Mouse (Mus musculus): ENCODE measurements around the gene Cyp3a57. TPM values are rescaled to one million over a fixed set of nuclear protein-coding genes. Genes with fewer than 3 reads are reported as not detected.
"Not testable (repeated sequence)": the region's sequence is repeated elsewhere in the genome, so short reads cannot be mapped to it uniquely, and the experiment has no call there.

Gene Cyp3a57
- polyA plus RNA-seq (2015; fragmentation: Nextera tagmentation; extraction: Ambion mirVana): not detected in 2 replicates

DNA sequence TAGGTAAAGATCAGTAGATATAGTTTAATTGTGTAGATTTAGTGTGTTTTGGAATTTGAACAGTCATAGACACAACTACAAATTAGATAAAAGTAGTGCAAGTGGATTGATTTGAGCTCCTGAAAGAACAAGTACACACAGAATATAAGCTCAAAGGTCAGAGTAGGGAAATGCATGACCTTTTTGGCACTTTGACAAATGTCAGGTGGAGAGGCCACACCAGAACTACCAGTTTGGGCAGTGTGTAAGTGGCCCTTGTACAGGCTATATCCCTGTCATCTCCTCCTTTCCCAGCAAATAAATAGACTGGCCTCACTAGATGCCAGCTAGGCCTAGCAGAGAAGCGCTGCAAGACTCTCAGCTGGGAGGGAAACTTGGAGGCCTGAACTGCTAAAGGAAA, at the start of gene Cyp3a57:
Gene Cyp3a57 (plus strand): TSS at position 339 of the 400 bp plus-strand sequence.
- Histone ChIP-seq H3K27ac (no peak within 1 kb of the TSS), H3K9ac (no peak within 1 kb of the TSS), H3K4me1 (replicated peaks) (no peaks in the 10 kb centered on the region), H3K36me3 (no peaks in the 10 kb centered on the region), H3K4me3 (replicated peaks) (no peak within 1 kb of the TSS), H3K4me2 (replicated peaks) (no peak within 1 kb of the TSS), H3K9me3 (no peaks in the 10 kb centered on the region), H3K27me3 (replicated peaks) (no peaks in the 10 kb centered on the region)
- WGBS: 83% methylated on average over 1 of the region's 1 CpGs
- no peak for ATAC-seq

DNA sequence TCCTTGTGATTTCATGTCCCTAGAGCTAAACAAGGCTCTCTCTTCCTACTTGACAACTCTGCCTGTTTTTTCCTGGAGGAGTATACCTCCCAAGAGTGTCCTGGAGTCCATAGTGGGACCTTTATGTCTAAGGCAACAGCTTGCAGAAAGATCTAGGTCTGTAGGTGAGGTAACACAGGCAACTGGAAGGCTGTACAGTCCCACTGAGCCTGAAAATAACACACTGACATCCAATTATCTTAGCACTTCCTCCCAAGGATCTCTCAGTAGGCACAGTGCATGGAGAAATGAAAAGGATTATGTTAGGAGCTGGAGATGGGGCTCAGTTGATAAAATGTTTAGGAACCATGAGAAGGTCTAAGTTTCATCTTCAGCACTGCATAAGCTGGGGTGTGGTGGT, 44.6 kb upstream of the Cyp3a57 start:
- Histone ChIP-seq H3K4me1 (replicated peaks) (no peaks in the 10 kb centered on the region), H3K9ac (no peak overlapping the region), H3K36me3 (no peaks in the 10 kb centered on the region), H3K27me3 (replicated peaks) (no peaks in the 10 kb centered on the region), H3K4me3 (replicated peaks) (no peak overlapping the region), H3K4me2 (replicated peaks) (no peak overlapping the region), H3K27ac (no peak overlapping the region), H3K9me3 (no peaks in the 10 kb centered on the region)
- ATAC-seq: no peak

- H3K4me3 ChIP-seq (replicated peaks); H3K9ac ChIP-seq; H3K27me3 ChIP-seq (replicated peaks); H3K36me3 ChIP-seq; H3K27ac ChIP-seq; H3K4me1 ChIP-seq (replicated peaks); H3K9me3 ChIP-seq; ATAC-seq; H3K4me2 ChIP-seq (replicated peaks): not testable (repeated sequence)
- WGBS: 69% methylated on average over 4 of the region's 4 CpGs
Observed at GRCm38 (mm10) chr5:145301796-145302195, 43.3 kb upstream of the Cyp3a57 start.

- Histone ChIP-seq H3K27ac (no peak overlapping the region), H3K4me3 (replicated peaks) (no peak overlapping the region), H3K9ac (no peak overlapping the region), H3K9me3 (no peaks in the 10 kb centered on the region), H3K27me3 (replicated peaks) (no peaks in the 10 kb centered on the region), H3K4me1 (replicated peaks) (no peaks in the 10 kb centered on the region), H3K36me3 (no peaks in the 10 kb centered on the region), H3K4me2 (replicated peaks) (no peak overlapping the region)
- no peak for ATAC-seq
- WGBS: 70% methylated on average over 1 of the region's 1 CpGs
Observed at GRCm38 (mm10) chr5:145302424-145302823, 42.7 kb upstream of the Cyp3a57 start.

- H3K36me3 ChIP-seq; H3K4me2 ChIP-seq (replicated peaks); H3K9me3 ChIP-seq; H3K9ac ChIP-seq; H3K4me1 ChIP-seq (replicated peaks); H3K4me3 ChIP-seq (replicated peaks); H3K27me3 ChIP-seq (replicated peaks); ATAC-seq; H3K27ac ChIP-seq: not testable (repeated sequence)
- WGBS: 89% methylated on average over 4 of the region's 4 CpGs
Observed at GRCm38 (mm10) chr5:145306953-145307352, 38.1 kb upstream of the Cyp3a57 start.

- H3K9me3 ChIP-seq; H3K4me1 ChIP-seq (replicated peaks); ATAC-seq; H3K9ac ChIP-seq; H3K36me3 ChIP-seq; H3K27ac ChIP-seq; H3K4me2 ChIP-seq (replicated peaks); H3K4me3 ChIP-seq (replicated peaks); H3K27me3 ChIP-seq (replicated peaks): not testable (repeated sequence)
- 89% methylated on average over 3 of the region's 3 CpGs for WGBS
Observed at GRCm38 (mm10) chr5:145307811-145308210, 37.3 kb upstream of the Cyp3a57 start.

- Histone ChIP-seq H3K27ac (no peak overlapping the region), H3K4me2 (replicated peaks) (no peak overlapping the region), H3K4me3 (replicated peaks) (no peak overlapping the region), H3K9ac (no peak overlapping the region), H3K36me3 (no peaks in the 10 kb centered on the region), H3K4me1 (replicated peaks) (no peaks in the 10 kb centered on the region), H3K9me3 (no peaks in the 10 kb centered on the region), H3K27me3 (replicated peaks) (no peaks in the 10 kb centered on the region)
- no peak for ATAC-seq
Observed at GRCm38 (mm10) chr5:145313845-145314244, 31.2 kb upstream of the Cyp3a57 start.

DNA sequence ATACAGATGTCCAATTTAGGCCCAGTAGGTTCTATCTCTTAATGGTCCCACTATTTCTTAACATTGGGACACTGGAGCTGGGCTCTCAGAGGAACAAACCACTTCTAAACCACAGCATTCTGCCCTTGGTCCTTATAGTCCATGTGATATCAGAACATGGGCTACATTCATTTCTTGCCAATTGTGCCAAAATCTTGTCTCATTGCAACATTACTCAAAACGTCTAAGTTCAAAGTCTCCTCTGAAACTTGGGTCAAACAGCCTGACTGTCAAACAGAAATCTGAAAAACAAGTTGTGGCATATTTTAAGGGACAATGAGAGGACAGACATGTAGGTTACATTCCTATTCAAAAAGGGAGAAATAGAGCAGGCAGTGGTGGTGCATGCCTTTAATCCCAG, 27.9 kb upstream of the Cyp3a57 start:
- Histone ChIP-seq H3K4me1 (replicated peaks) (no peaks in the 10 kb centered on the region), H3K4me3 (replicated peaks) (no peak overlapping the region), H3K9me3 (peaks cover 2% of the 10 kb centered on the region; the same call in 1 of the 2 replicates), H3K27me3 (replicated peaks) (no peaks in the 10 kb centered on the region), H3K36me3 (no peaks in the 10 kb centered on the region), H3K4me2 (replicated peaks) (no peak overlapping the region), H3K9ac (no peak overlapping the region), H3K27ac (no peak overlapping the region)
- ATAC-seq: no peak
- 80% methylated on average over 1 of the region's 1 CpGs for WGBS

DNA sequence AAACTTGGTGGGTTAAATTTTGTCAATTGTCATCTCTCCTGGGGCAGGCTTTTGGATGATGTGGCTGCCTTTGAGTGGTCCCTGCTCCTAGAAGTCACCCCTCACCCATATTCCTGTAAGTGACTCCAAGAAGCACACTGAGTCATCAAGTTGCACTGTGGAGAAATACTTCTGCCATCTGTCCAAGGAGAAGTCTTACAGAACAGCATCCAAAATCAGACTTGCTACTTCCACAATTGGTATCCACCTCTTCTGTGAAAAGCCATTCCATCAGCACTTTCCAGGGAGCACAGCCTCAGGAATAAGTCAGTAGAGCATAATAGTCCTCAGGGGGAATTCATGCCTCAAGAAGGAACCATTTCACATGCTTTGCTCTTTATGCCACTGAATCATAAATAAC, 6.3 kb upstream of the Cyp3a57 start:
- H3K27me3 ChIP-seq (replicated peaks); H3K4me2 ChIP-seq (replicated peaks); ATAC-seq; H3K27ac ChIP-seq; H3K36me3 ChIP-seq; H3K9ac ChIP-seq; H3K4me3 ChIP-seq (replicated peaks); H3K9me3 ChIP-seq; H3K4me1 ChIP-seq (replicated peaks): not testable (repeated sequence)

GRCm38 (mm10) chr5:145349697-145350096, 4.6 kb downstream of the Cyp3a57 start:
- no peak overlapping the region for H3K4me2 ChIP-seq (replicated peaks)
- no peaks in the 10 kb centered on the region for H3K4me1 ChIP-seq (replicated peaks)
- H3K9me3 ChIP-seq: no peaks in the 10 kb centered on the region
- no peaks in the 10 kb centered on the region for H3K27me3 ChIP-seq (replicated peaks)
- H3K36me3 ChIP-seq: no peaks in the 10 kb centered on the region
- H3K4me3 ChIP-seq (replicated peaks): no peak overlapping the region
- no peak overlapping the region for H3K9ac ChIP-seq
- H3K27ac ChIP-seq: no peak overlapping the region
- ATAC-seq: no peak

GRCm38 (mm10) chr5:145353081-145353480, 8.0 kb downstream of the Cyp3a57 start:
- no peaks in the 10 kb centered on the region for H3K36me3 ChIP-seq
- H3K9ac ChIP-seq: no peak overlapping the region
- 80% methylated on average over 1 of the region's 1 CpGs for WGBS
- no peak for ATAC-seq
- H3K9me3 ChIP-seq: no peaks in the 10 kb centered on the region
- H3K27ac ChIP-seq: no peak overlapping the region
- H3K4me3 ChIP-seq (replicated peaks): no peak overlapping the region
- no peaks in the 10 kb centered on the region for H3K4me1 ChIP-seq (replicated peaks)
- no peak overlapping the region for H3K4me2 ChIP-seq (replicated peaks)
- H3K27me3 ChIP-seq (replicated peaks): no peaks in the 10 kb centered on the region

DNA sequence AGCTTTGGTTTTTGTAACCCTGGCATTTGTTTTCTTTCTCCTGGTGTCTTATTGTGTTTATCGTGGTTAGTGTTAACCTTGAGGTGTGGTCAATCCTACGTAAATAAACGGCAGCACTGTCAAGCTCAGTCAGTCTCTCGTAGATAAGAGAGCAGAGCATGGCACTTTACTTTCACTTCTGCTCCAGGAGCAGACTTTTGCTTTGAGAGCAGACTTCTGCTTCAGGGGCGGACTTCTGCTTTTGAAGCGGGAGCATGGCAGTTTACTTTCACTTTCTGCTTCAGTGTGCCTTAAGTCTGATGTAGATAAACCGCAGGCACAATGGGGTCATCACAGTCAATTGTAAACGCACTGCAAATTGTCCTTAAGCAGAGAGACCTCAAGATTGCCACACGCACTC, 70.3 kb downstream of the Cyp3a57 start:
- H3K4me2 ChIP-seq (replicated peaks); H3K27me3 ChIP-seq (replicated peaks); H3K36me3 ChIP-seq; H3K27ac ChIP-seq; ATAC-seq; H3K9me3 ChIP-seq; H3K4me3 ChIP-seq (replicated peaks); H3K9ac ChIP-seq; H3K4me1 ChIP-seq (replicated peaks): not testable (repeated sequence)
- WGBS: 88% methylated on average over 9 of the region's 9 CpGs

- 70% methylated on average over 1 of the region's 1 CpGs for WGBS
- no peaks in the 10 kb centered on the region for H3K9me3 ChIP-seq
- no peaks in the 10 kb centered on the region for H3K36me3 ChIP-seq
- no peak overlapping the region for H3K4me2 ChIP-seq (replicated peaks)
- H3K4me1 ChIP-seq (replicated peaks): no peaks in the 10 kb centered on the region
- H3K9ac ChIP-seq: no peak overlapping the region
- no peaks in the 10 kb centered on the region for H3K27me3 ChIP-seq (replicated peaks)
- H3K4me3 ChIP-seq (replicated peaks): no peak overlapping the region
- no peak for ATAC-seq
- no peak overlapping the region for H3K27ac ChIP-seq
Observed at GRCm38 (mm10) chr5:145422287-145422686, 77.2 kb downstream of the Cyp3a57 start.

DNA sequence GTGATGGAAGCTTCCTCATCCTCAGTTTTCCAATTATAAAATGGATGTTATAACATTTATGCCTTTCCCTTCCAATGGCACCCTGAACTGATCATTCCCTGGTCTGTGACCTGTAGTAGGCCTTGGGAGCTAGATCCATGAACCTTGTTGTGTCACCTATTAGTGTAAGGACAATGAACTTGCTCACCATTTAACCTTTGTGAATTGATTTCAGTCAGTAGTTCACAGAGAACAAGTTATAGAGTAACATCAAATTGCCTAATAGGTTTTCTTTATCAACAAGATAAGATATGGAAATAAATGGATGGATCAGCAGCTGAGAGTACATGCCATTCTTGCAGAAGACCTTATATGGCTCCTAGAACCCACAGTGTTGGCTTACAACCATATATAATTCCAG, 85.9 kb downstream of the Cyp3a57 start:
- H3K4me2 ChIP-seq (replicated peaks): no peak overlapping the region
- H3K9ac ChIP-seq: no peak overlapping the region
- H3K4me3 ChIP-seq (replicated peaks): no peak overlapping the region
- H3K27ac ChIP-seq: no peak overlapping the region
- H3K27me3 ChIP-seq (replicated peaks): no peaks in the 10 kb centered on the region
- no peaks in the 10 kb centered on the region for H3K9me3 ChIP-seq
- no peak for ATAC-seq
- H3K36me3 ChIP-seq: no peaks in the 10 kb centered on the region
- H3K4me1 ChIP-seq (replicated peaks): no peaks in the 10 kb centered on the region
